Mouse (Mus musculus) stomach, embryonic 16.5 days (tissue): ENCODE measurements at regions not wholly inside any gene's neighbourhood (a gene's known extent, or its start where the extent isn't known, plus 50 kb on each side); places are given as distances from the start of the nearest gene placed in this dataset.

ENCODE experiments used
- ATAC-seq: fragments of 200-750 bp; cut with Nextera tagmentation; 2 replicates; pipeline ENCODE4 v1.8.0; 2017; ENCODE audit warnings: moderate number of reproducible peaks, moderate TSS enrichment; ENCODE audit not compliant: insufficient read depth, low FRiP score
- H3K27ac ChIP-seq: fragments of 300-500 bp; sonication (generic); 2 replicates; pipeline ENCODE4 v1.5.1; 2014; ENCODE audit warnings: low read length
- H3K27me3 ChIP-seq: fragments of 300-500 bp; sonication (generic); 2 replicates; pipeline ENCODE4 v1.6.1; 2014; ENCODE audit warnings: low read length, control low read depth, mixed read lengths; ENCODE audit not compliant: control insufficient read depth, insufficient read depth
- H3K36me3 ChIP-seq: fragments of 300-500 bp; sonication (generic); 2 replicates; pipeline ENCODE4 v1.6.1; 2014; ENCODE audit warnings: low read length; ENCODE audit not compliant: control insufficient read depth, insufficient read depth
- H3K4me1 ChIP-seq: fragments of 300-500 bp; sonication (generic); 2 replicates; pipeline ENCODE4 v1.6.1; 2014; ENCODE audit warnings: low read length, control low read depth, mixed read lengths; ENCODE audit not compliant: control insufficient read depth, insufficient read depth
- H3K4me2 ChIP-seq: fragments of 300-500 bp; sonication (generic); 2 replicates; pipeline ENCODE4 v1.6.1; 2014; ENCODE audit warnings: low read depth, low read length, mixed read lengths
- H3K4me3 ChIP-seq: fragments of 300-500 bp; sonication (generic); replicated peaks from 2 replicates; pipeline ENCODE4 v1.5.1; 2014; ENCODE audit warnings: mild to moderate bottlenecking, low read length
- H3K9ac ChIP-seq: fragments of 300-500 bp; sonication (generic); 2 replicates; pipeline ENCODE4 v1.6.1; 2014; ENCODE audit warnings: low read length
- H3K9me3 ChIP-seq: fragments of 300-500 bp; sonication (generic); replicated peaks from 2 replicates; pipeline ENCODE4 v1.6.1; 2016; ENCODE audit warnings: low read length, control low read depth; ENCODE audit not compliant: control insufficient read depth
- WGBS: fragments of 180-500 bp; shearing (Covaris S2); extraction: QIAGEN DNeasy Blood & Tissue Kit; methylation state at CpG from one replicate; pipeline ENCODE4 v1.1.7; 2014; 5-methylcytosine and 5-hydroxymethylcytosine counted together

GRCm38 (mm10) chr5:149961178-149961577, 57.3 kb upstream of the Rxfp2 start:
- Histone ChIP-seq H3K4me1 (no peaks in the 10 kb centered on the region), H3K4me3 (no peak overlapping the region), H3K27me3 (no peaks in the 10 kb centered on the region), H3K4me2 (no peak overlapping the region), H3K27ac (no peak overlapping the region), H3K9me3 (no peaks in the 10 kb centered on the region), H3K36me3 (no peaks in the 10 kb centered on the region), H3K9ac (no peak overlapping the region)
- ATAC-seq: no peak; the same call in 1 of the 2 replicates
- WGBS: 72% methylated on average over 11 of the region's 11 CpGs

GRCm38 (mm10) chr5:149964748-149965147, 53.7 kb upstream of the Rxfp2 start:
- H3K36me3 ChIP-seq: no peaks in the 10 kb centered on the region
- WGBS: 30% methylated on average over 13 of the region's 13 CpGs
- no peaks in the 10 kb centered on the region for H3K27me3 ChIP-seq
- H3K4me2 ChIP-seq: no peak overlapping the region
- H3K4me3 ChIP-seq: no peak overlapping the region
- no peak for ATAC-seq
- H3K27ac ChIP-seq: no peak overlapping the region
- no peaks in the 10 kb centered on the region for H3K4me1 ChIP-seq
- H3K9ac ChIP-seq: no peak overlapping the region
- no peaks in the 10 kb centered on the region for H3K9me3 ChIP-seq
